Mouse (Mus musculus): ENCODE measurements around the gene Ubn1. TPM values are rescaled to one million over a fixed set of nuclear protein-coding genes. Genes with fewer than 3 reads are reported as not detected.

The Ubn1 gene
- total RNA-seq, 1 experiment from 2014 or later = 43.6 TPM

Other genes with a start within 250 kb of the Ubn1 start
- gene 4930562C15Rik, start 214.6 kb upstream of the Ubn1 start, total RNA-seq (2021) = not detected in 2 replicates
- 41.3 and 44.3 TPM in 2 replicates for gene Ubald1, start 169.7 kb upstream of the Ubn1 start, total RNA-seq (2021)
- gene Mgrn1, start 163.8 kb upstream of the Ubn1 start, total RNA-seq (2021) = 75.1 and 85.4 TPM in 2 replicates
- 63.9 and 76.9 TPM in 2 replicates for gene Nudt16l1, start 111.3 kb upstream of the Ubn1 start, total RNA-seq (2021)
- gene Anks3, start 85.9 kb upstream of the Ubn1 start, total RNA-seq (2021) = 48.5 and 51.3 TPM in 2 replicates
- gene Sept12, start 52.2 kb upstream of the Ubn1 start, total RNA-seq (2021) = not detected in 2 replicates
- not detected in 2 replicates for gene Smim22, start 42.8 kb upstream of the Ubn1 start, total RNA-seq (2021)
- gene Rogdi, start 36.5 kb upstream of the Ubn1 start, total RNA-seq (2021) = 19.9 and 23.8 TPM in 2 replicates
- gene Glyr1, start 194 bp upstream of the Ubn1 start, total RNA-seq (2021) = 106 and 107 TPM in 2 replicates
- gene Ppl, start 82.4 kb downstream of the Ubn1 start, total RNA-seq (2021) = 1.5 and 2.2 TPM in 2 replicates
- 0.15 TPM in 1 of 2 replicates, not detected in the other for gene Sec14l5, start 97.1 kb downstream of the Ubn1 start, total RNA-seq (2021)
- gene Nagpa, start 154.0 kb downstream of the Ubn1 start, total RNA-seq (2021) = 30.8 and 31.5 TPM in 2 replicates
- 10.8 and 14.5 TPM in 2 replicates for gene AU021092, start 172.2 kb downstream of the Ubn1 start, total RNA-seq (2021)
- 37.8 and 42.6 TPM in 2 replicates for gene Alg1, start 183.6 kb downstream of the Ubn1 start, total RNA-seq (2021)
- 30.2 and 35.6 TPM in 2 replicates for gene Eef2kmt, start 205.9 kb downstream of the Ubn1 start, total RNA-seq (2021)